Mouse (Mus musculus) MEL (cell line): Measurements from ENCODE around the gene Acoxl. TPM values are rescaled to one million over a fixed set of nuclear protein-coding genes. Genes with fewer than 3 reads are reported as not detected.

Experiments used
- DNase-seq: peaks from one replicate; pipeline ENCODE4 v3.0.0; 2011; ENCODE audit warnings: low read depth, low spot score
- H3K27ac ChIP-seq: 2 replicates; pipeline ENCODE4 v1.5.1; 2012; ENCODE audit warnings: low read depth, mild to moderate bottlenecking, control low read depth, low read length, moderate library complexity; ENCODE audit not compliant: control insufficient read depth
- H3K27me3 ChIP-seq, 2 experiments: fragments of 150-350 bp in 1 of 2; sonication (generic) in 1 of 2; 2 replicates each; pipeline ENCODE4 v1.6.1; 2012; ENCODE audit warnings: low read length in 2 of 2, mild to moderate bottlenecking in 2 of 2, improper control_type of control experiment in 1 of 2, moderate library complexity in 1 of 2; ENCODE audit not compliant: insufficient read depth in 2 of 2, control insufficient read depth in 1 of 2
- H3K36me3 ChIP-seq, 2 experiments: 2 replicates each; pipeline ENCODE4 v1.6.1; 2012 to 2014; ENCODE audit warnings: low read length in 2 of 2, improper control_type of control experiment in 1 of 2, inconsistent platforms in 1 of 2, mild to moderate bottlenecking in 1 of 2; ENCODE audit not compliant: insufficient read depth in 2 of 2, control insufficient read depth in 1 of 2
- H3K4me1 ChIP-seq, 2 experiments: fragments of 150-350 bp in 1 of 2; sonication (generic) in 1 of 2; 2 replicates each; pipeline ENCODE4 v1.6.1; 2012; ENCODE audit warnings: low read length in 2 of 2, improper control_type of control experiment in 1 of 2, mild to moderate bottlenecking in 1 of 2; ENCODE audit not compliant: insufficient read depth in 2 of 2, control insufficient read depth in 1 of 2
- H3K4me3 ChIP-seq, 2 experiments: fragments of 150-350 bp in 1 of 2; sonication (generic) in 1 of 2; 2 replicates each; pipeline ENCODE4 v1.5.1; 2012; ENCODE audit warnings: low read depth in 2 of 2, low read length in 2 of 2, mild to moderate bottlenecking in 2 of 2, moderate library complexity in 2 of 2, control low read depth in 1 of 2, improper control_type of control experiment in 1 of 2; ENCODE audit not compliant: control insufficient read depth in 1 of 2, insufficient read depth in 1 of 2
- H3K79me2 ChIP-seq: 2 replicates; pipeline ENCODE4 v1.6.1; 2012; ENCODE audit warnings: mild to moderate bottlenecking, low read length, moderate library complexity; ENCODE audit not compliant: control insufficient read depth, poor library complexity, insufficient read depth
- H3K9ac ChIP-seq: 2 replicates; pipeline ENCODE4 v1.6.1; 2012; ENCODE audit warnings: low read depth, mild to moderate bottlenecking, control low read depth, low read length, moderate library complexity; ENCODE audit not compliant: control insufficient read depth, poor library complexity, severe bottlenecking
- H3K9me3 ChIP-seq: fragments of 150-350 bp; sonication (generic); replicated peaks from 2 replicates; pipeline ENCODE4 v1.6.1; 2012; ENCODE audit warnings: mild to moderate bottlenecking, low read length, improper control_type of control experiment, moderate library complexity; ENCODE audit not compliant: insufficient read depth
- E2F4 ChIP-seq: IDR thresholded peaks from 2 replicates; pipeline ENCODE4 v1.6.1; 2011; ENCODE audit warnings: low read depth, low read length, improper control_type of control experiment, borderline replicate concordance
- ELF1 ChIP-seq: IDR thresholded peaks from 2 replicates; pipeline ENCODE4 v1.6.1; 2014; ENCODE audit warnings: low read depth, mild to moderate bottlenecking, inconsistent platforms, low read length, improper control_type of control experiment, moderate library complexity
- EP300 ChIP-seq, 2 experiments: IDR thresholded peaks; 2 replicates each; pipeline ENCODE4 v1.6.1; 2011; ENCODE audit warnings: improper control_type of control experiment in 2 of 2, low read length in 2 of 2, low read depth in 1 of 2, mild to moderate bottlenecking in 1 of 2
- GABPA ChIP-seq: IDR thresholded peaks from 2 replicates; pipeline ENCODE4 v1.6.1; 2012; ENCODE audit warnings: low read depth, mild to moderate bottlenecking, inconsistent platforms, low read length, improper control_type of control experiment, moderate library complexity
- GATA1 ChIP-seq: IDR thresholded peaks from 2 replicates; pipeline ENCODE4 v1.6.1; 2011; ENCODE audit warnings: low read depth, low read length, improper control_type of control experiment
- HCFC1 ChIP-seq: IDR thresholded peaks from 2 replicates; pipeline ENCODE4 v1.6.1; 2012; ENCODE audit warnings: low read depth, mild to moderate bottlenecking, inconsistent platforms, low read length, improper control_type of control experiment, moderate library complexity
- KAT2A ChIP-seq: conservative IDR thresholded peaks from 2 replicates; pipeline ENCODE4 v1.6.1; 2012; ENCODE audit warnings: low read depth, low read length, improper control_type of control experiment, inconsistent platforms
- MAZ ChIP-seq: IDR thresholded peaks from 2 replicates; pipeline ENCODE4 v1.6.1; 2012; ENCODE audit warnings: low read depth, mild to moderate bottlenecking, inconsistent platforms, low read length, improper control_type of control experiment
- MEF2A ChIP-seq: IDR thresholded peaks from 2 replicates; pipeline ENCODE4 v1.6.1; 2014; ENCODE audit warnings: low read depth, mild to moderate bottlenecking, inconsistent platforms, low read length, improper control_type of control experiment; ENCODE audit not compliant: poor library complexity, insufficient replicate concordance, severe bottlenecking; ENCODE audit errors: extremely low read depth
- MXI1 ChIP-seq: IDR thresholded peaks from 2 replicates; pipeline ENCODE4 v1.6.1; 2011; ENCODE audit warnings: mild to moderate bottlenecking, low read depth, low read length, improper control_type of control experiment
- MYB ChIP-seq: IDR thresholded peaks from 2 replicates; pipeline ENCODE4 v1.6.1; 2011; ENCODE audit warnings: mild to moderate bottlenecking, low read depth, low read length, improper control_type of control experiment
- NRF1 ChIP-seq: IDR thresholded peaks from 2 replicates; pipeline ENCODE4 v1.6.1; 2014; ENCODE audit warnings: low read depth, mild to moderate bottlenecking, inconsistent platforms, low read length, improper control_type of control experiment, moderate library complexity; ENCODE audit not compliant: poor library complexity, insufficient read depth, severe bottlenecking
- POLR2AphosphoS5 ChIP-seq: IDR thresholded peaks from 2 replicates; pipeline ENCODE4 v1.6.1; 2012; ENCODE audit warnings: low read depth, borderline replicate concordance, mild to moderate bottlenecking, inconsistent platforms, low read length, moderate library complexity, mixed read lengths
- SIN3A ChIP-seq: IDR thresholded peaks from 2 replicates; pipeline ENCODE4 v1.6.1; 2012; ENCODE audit warnings: low read length, improper control_type of control experiment, inconsistent platforms
- SMC3 ChIP-seq: IDR thresholded peaks from 2 replicates; pipeline ENCODE4 v1.6.1; 2011; ENCODE audit warnings: low read depth, low read length, improper control_type of control experiment
- TAL1 ChIP-seq: IDR thresholded peaks from 2 replicates; pipeline ENCODE4 v1.6.1; 2012; ENCODE audit warnings: mild to moderate bottlenecking, inconsistent platforms, low read length, moderate library complexity, mixed read lengths
- TBP ChIP-seq: IDR thresholded peaks from 2 replicates; pipeline ENCODE4 v1.8.0; 2011; ENCODE audit warnings: low read depth, low read length, improper control_type of control experiment
- USF1 ChIP-seq: IDR thresholded peaks from 2 replicates; pipeline ENCODE4 v1.6.1; 2014; ENCODE audit warnings: low read depth, mild to moderate bottlenecking, inconsistent platforms, low read length, improper control_type of control experiment, moderate library complexity
- ZC3H11A ChIP-seq: IDR thresholded peaks from 2 replicates; pipeline ENCODE4 v1.6.1; 2012; ENCODE audit warnings: low read depth, mild to moderate bottlenecking, inconsistent platforms, low read length, improper control_type of control experiment
- ZMIZ1 ChIP-seq: IDR thresholded peaks from 2 replicates; pipeline ENCODE4 v1.6.1; 2012; ENCODE audit warnings: low read depth, mild to moderate bottlenecking, inconsistent platforms, low read length, improper control_type of control experiment, moderate library complexity
- polyA plus RNA-seq, 2 experiments: library from polyadenylated mRNA; stranded (reverse) in 1 of 2; unstranded in 1 of 2; fragments of >175 nt in 1 of 2; fragments of >200 nt in 1 of 2; gene quantifications; 2 replicates each; pipeline versions ENCODE4 v1.2.1 to v1.2.4; 2012; ENCODE audit warnings: low replicate concordance in 2 of 2, low read depth in 1 of 2; ENCODE audit not compliant: insufficient read length in 2 of 2, insufficient read depth in 1 of 2, missing spikeins in 1 of 2
- total RNA-seq: library from RNA; depleted of rRNA; stranded (reverse); fragments of 300-350 nt; gene quantifications from 2 replicates; pipeline ENCODE4 v1.2.3, GENCODE M21; 2012

Acoxl gene
- total and polyA plus RNA-seq, 3 experiments = 0.31 to 0.39 TPM; not detected in 1

- H3K9ac ChIP-seq = no peak overlapping the region
- H3K27ac ChIP-seq = no peak overlapping the region
- H3K4me3 ChIP-seq = no peak overlapping the region
- no peaks in the 10 kb centered on the region for H3K79me2 ChIP-seq
- H3K27me3 ChIP-seq = peaks cover 0 to 2% of the 10 kb centered on the region in 2 experiments; a peak in 2 of 4 replicates
- no peak for DNase-seq
- H3K4me1 ChIP-seq = no peaks in the 10 kb centered on the region; a peak in 1 of 4 replicates
- H3K36me3 ChIP-seq = no peaks in the 10 kb centered on the region
- TF ChIP-seq HCFC1 (no peak), MXI1 (no peak), MYB (no peak), ZMIZ1 (no peak), ZC3H11A (no peak), TAL1 (no peak), POLR2AphosphoS5 (no peak), ELF1 (no peak), KAT2A (no peak), MEF2A (no peak), SMC3 (no peak), NRF1 (no peak), EP300 (IDR thresholded peaks at IDR 0.05; ENCODE audit: low read depth in 1 of 2, low read length in 2 of 2) (no peak), GABPA (no peak), USF1 (no peak), E2F4 (no peak), TBP (no peak), MAZ (no peak)
- H3K9me3 ChIP-seq = no peaks in the 10 kb centered on the region
These were observed 123.2 kb downstream of the Acoxl start for GRCm38 (mm10) chr2:127961802-127962433.

- no peaks in the 10 kb centered on the region for H3K9me3 ChIP-seq
- H3K36me3 ChIP-seq = peaks cover 0 to 6% of the 10 kb centered on the region in 2 experiments; a peak in 2 of 4 replicates
- H3K4me1 ChIP-seq = peaks cover 5 to 11% of the 10 kb centered on the region in 2 experiments; a peak in 3 of 4 replicates
- no peaks in the 10 kb centered on the region for H3K79me2 ChIP-seq
- no peak overlapping the region for H3K9ac ChIP-seq
- H3K4me3 ChIP-seq = no peak overlapping the region
- DNase-seq = peak; percentile 44
- TF ChIP-seq EP300 (IDR thresholded peaks at IDR 0.05; ENCODE audit: low read depth in 1 of 2, low read length in 2 of 2) = peak in 1 of 2 experiments; percentile 22; a peak in 1 of 4 replicates
- TF ChIP-seq TBP = peak; percentile 69
- 0 out of 2 replicates have a peak, but pooled peaks have one; percentile 23 for TF ChIP-seq SIN3A
- TF ChIP-seq NRF1 = no peak
- TF ChIP-seq SMC3 = 0 out of 2 replicates have a peak, but pooled peaks have one; percentile 11
- no peak for TF ChIP-seq GATA1
- H3K27ac ChIP-seq = no peak overlapping the region
- no peaks in the 10 kb centered on the region for H3K27me3 ChIP-seq
These were observed 130.3 kb downstream of the Acoxl start for GRCm38 (mm10) chr2:127968944-127969343.
